In the genomic region with DNA sequence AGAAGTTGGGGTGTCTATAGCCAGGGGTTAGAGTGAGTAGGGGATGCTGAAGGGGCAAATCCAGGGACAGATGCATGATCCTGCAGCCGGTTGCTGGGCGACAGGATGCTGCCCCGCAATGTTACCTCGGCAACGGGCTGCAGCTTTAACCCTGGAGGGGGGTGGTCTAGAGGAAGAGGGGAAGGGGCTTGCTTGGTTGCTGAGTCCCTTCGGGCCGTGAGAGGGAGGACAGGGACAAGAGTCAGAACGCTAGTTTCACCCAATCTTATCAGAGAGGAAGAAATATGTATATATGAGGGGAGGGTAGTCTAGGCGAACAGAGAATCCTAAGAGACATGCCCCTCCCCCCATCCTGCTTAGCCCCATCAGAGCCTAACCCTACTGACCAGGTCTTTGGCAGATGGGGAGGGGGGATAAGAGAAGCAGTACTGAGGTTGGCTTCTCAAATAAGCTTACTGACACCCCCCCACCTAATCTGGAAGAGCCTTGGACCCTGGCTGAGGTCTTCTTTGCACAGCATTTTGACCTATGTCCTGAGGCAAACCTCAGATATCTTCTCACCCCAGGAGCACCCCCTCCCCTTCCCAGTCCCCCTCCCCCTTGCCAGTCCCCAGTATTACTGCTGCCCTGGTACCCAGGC, we compare ENCODE assay signal across 9 mouse cellular contexts. TPM values are rescaled to one million over a fixed set of nuclear protein-coding genes. Genes with fewer than 3 reads are reported as not detected.
DNase-seq lines count a peak whose midpoint lies in the region; ATAC-seq and TF ChIP-seq lines count a peak whose summit lies in the region.
"Had no signal": no experiment of that assay in that cellular context is flagged by ENCODE, and none has a peak within 500 bp of the region (broad histone marks: within the 10 kb centered on the region; RNA-seq: fewer than 3 reads in every experiment).

No protein-coding gene starts in this region.

- peaks cover 1% of the 10 kb centered on the region; the same call in 1 of the 2 replicates for H3K79me2 ChIP-seq in MEL (ENCODE audit: control insufficient read depth, insufficient read depth, low read length, poor library complexity)

- peaks cover 0 to 14% of the 10 kb centered on the region in 2 experiments; a peak in 2 of 4 replicates for H3K36me3 ChIP-seq in MEL (ENCODE audit: control insufficient read depth in 1 of 2, insufficient read depth in 2 of 2, low read length in 2 of 2)
- peaks cover 36% of the 10 kb centered on the region for H3K36me3 ChIP-seq in hindbrain, embryonic 10.5 days
- H3K36me3 ChIP-seq in midbrain, embryonic 10.5 days = peaks cover 34% of the 10 kb centered on the region

- peak overlapping the region in 1 of 2 experiments; percentile 55; a peak in 1 of 4 replicates for H3K4me3 ChIP-seq in MEL (ENCODE audit: control insufficient read depth in 1 of 2, insufficient read depth in 1 of 2, low read depth in 2 of 2, low read length in 2 of 2)
- H3K4me3 ChIP-seq in hindbrain, embryonic 10.5 days = peak overlapping the region; percentile 89
- peak overlapping the region; percentile 86 for H3K4me3 ChIP-seq in midbrain, embryonic 10.5 days

- TF ChIP-seq EP300 in MEL (IDR thresholded peaks at IDR 0.05; ENCODE audit: low read depth in 1 of 2, low read length in 2 of 2) = no peak

- DNase-seq in CD4-positive, CD25-positive, alpha-beta regulatory T cell, adult 2 months (ENCODE audit: low read depth, low spot score) = peak; percentile 26
- DNase-seq in MEL (ENCODE audit: low read depth, low spot score) = peak; percentile 34
- peak; percentile 71 for DNase-seq in hindbrain, embryonic 10.5 days (ENCODE audit: low spot score)
- peak; percentile 83 for DNase-seq in midbrain, embryonic 10.5 days (ENCODE audit: low spot score)
- no peak for DNase-seq in right cerebral cortex, postnatal 25 days
- DNase-seq: layer of hippocampus, adult 9-11 months had no signal

- no peak for TF ChIP-seq RAD21 in MEL (IDR thresholded peaks at IDR 0.05; ENCODE audit: low read depth, low read length)

- H3K4me1 ChIP-seq in MEL (ENCODE audit: control insufficient read depth in 1 of 2, insufficient read depth in 2 of 2, low read length in 2 of 2) = peaks cover 10 to 28% of the 10 kb centered on the region in 2 experiments
- H3K4me1 ChIP-seq in hindbrain, embryonic 10.5 days (replicated peaks) = peaks cover 64% of the 10 kb centered on the region
- peaks cover 74% of the 10 kb centered on the region for H3K4me1 ChIP-seq in midbrain, embryonic 10.5 days

- ATAC-seq in CD4-positive, CD25-positive, alpha-beta regulatory T cell, adult 4 months = no peak
- no peak for ATAC-seq in activated CD4-positive, CD25-positive, alpha-beta regulatory T cell, adult 4 months
- no peak for ATAC-seq in megakaryocyte, adult 5-6 weeks (ENCODE audit: poor library complexity, severe bottlenecking)

- no peak for TF ChIP-seq CTCF in MEL (IDR thresholded peaks at IDR 0.05 in 2 of 3, conservative IDR thresholded peaks at IDR 0.05 in 1 of 3; ENCODE audit: control insufficient read depth in 1 of 3, insufficient read depth in 1 of 3, low read depth in 2 of 3, low read length in 3 of 3, poor library complexity in 1 of 3, severe bottlenecking in 1 of 3)

- TF ChIP-seq POLR2A in MEL (IDR thresholded peaks at IDR 0.05; ENCODE audit: control insufficient read depth in 1 of 2, insufficient read depth in 1 of 2, low read depth in 1 of 2, low read length in 2 of 2, poor library complexity in 1 of 2) = no peak

- no peaks in the 10 kb centered on the region; a peak in 1 of 4 replicates for H3K27me3 ChIP-seq in MEL (ENCODE audit: control insufficient read depth in 1 of 2, insufficient read depth in 2 of 2, low read length in 2 of 2)
- peaks cover 46% of the 10 kb centered on the region for H3K27me3 ChIP-seq in hindbrain, embryonic 10.5 days (ENCODE audit: insufficient read depth, poor library complexity, severe bottlenecking)
- H3K27me3 ChIP-seq in midbrain, embryonic 10.5 days (ENCODE audit: low read depth, poor library complexity, severe bottlenecking) = peaks cover 44% of the 10 kb centered on the region

- WGBS in hindbrain, embryonic 10.5 days = 1% methylated on average over 9 of the region's 9 CpGs
- WGBS in midbrain, embryonic 10.5 days = 2% methylated on average over 9 of the region's 9 CpGs

- H3K9me3 ChIP-seq in MEL (replicated peaks; ENCODE audit: insufficient read depth, low read length) = no peaks in the 10 kb centered on the region
- H3K9me3 ChIP-seq in hindbrain, embryonic 10.5 days = no peaks in the 10 kb centered on the region
- no peaks in the 10 kb centered on the region for H3K9me3 ChIP-seq in midbrain, embryonic 10.5 days (replicated peaks)

- no peak overlapping the region for H3K27ac ChIP-seq in MEL (ENCODE audit: control insufficient read depth, low read depth, low read length)
- peak overlapping the region; percentile 95 for H3K27ac ChIP-seq in hindbrain, embryonic 10.5 days
- H3K27ac ChIP-seq in midbrain, embryonic 10.5 days (replicated peaks) = peak overlapping the region; percentile 93

- H3K9ac ChIP-seq in MEL (ENCODE audit: control insufficient read depth, low read depth, low read length, poor library complexity, severe bottlenecking) = peak overlapping the region; percentile 66

TF ChIP-seq in MEL, 35 proteins besides CTCF, POLR2A, EP300 and RAD21 (continues in another document):
- TF ChIP-seq USF1 (IDR thresholded peaks at IDR 0.05; ENCODE audit: low read depth, low read length) (no peak), BHLHE40 (IDR thresholded peaks at IDR 0.05; ENCODE audit: borderline replicate concordance, low read depth, low read length) (no peak), E2F4 (IDR thresholded peaks at IDR 0.05; ENCODE audit: borderline replicate concordance, low read depth, low read length) (no peak)

RNA-seq across cellular contexts. Expression of a gene that starts 2.1 kb away (rescaled TPM):
- polyA plus RNA-seq in CD4-positive, CD25-positive, alpha-beta regulatory T cell, adult 4 months (2017; shearing (Covaris generic)) = 1 to 10 TPM; 1.1 to 1.2 TPM
- 20.3 and 20.9 TPM in 2 replicates for total RNA-seq in MEL (2012; rRNA removed)
- polyA plus RNA-seq in MEL (2012; ENCODE audit: insufficient read depth in 1 of 2, insufficient read length in 2 of 2, low read depth in 1 of 2, low replicate concordance in 2 of 2, missing spikeins in 1 of 2) = 10 to 100 TPM; 29.8 to 43.3 TPM
- polyA plus RNA-seq in hindbrain, embryonic 10.5 days (2016; fragmentation: Nextera tagmentation; extraction: Ambion mirVana) = 5.8 and 9.1 TPM in 2 replicates
- polyA plus RNA-seq in midbrain, embryonic 10.5 days (2016; fragmentation: Nextera tagmentation; extraction: Ambion mirVana) = 6.1 and 8.6 TPM in 2 replicates
- under 1 TPM; 0.59 to 0.66 TPM for polyA plus RNA-seq in activated CD4-positive, CD25-positive, alpha-beta regulatory T cell, adult 4 months (2017; shearing (Covaris generic))
- 0.20 and 0.48 TPM in 2 replicates for total RNA-seq in megakaryocyte, adult 5-6 weeks (2015)
- total RNA-seq in megakaryocyte, adult 5-6 weeks (2017) = 0.16 and 0.88 TPM in 2 replicates

RNA-seq across cellular contexts. Expression of a gene that starts 2.9 kb away (rescaled TPM):
- polyA plus RNA-seq in CD4-positive, CD25-positive, alpha-beta regulatory T cell, adult 4 months (2017; shearing (Covaris generic)) = 100 to 1,000 TPM in 1 of 2 experiments, 10 to 100 TPM in 1; 93.2 to 114 TPM
- total RNA-seq in MEL (2012; rRNA removed) = 176 and 190 TPM in 2 replicates
- 100 to 1,000 TPM in 1 of 2 experiments, not detected in 1; 181 TPM for polyA plus RNA-seq in MEL (2012; ENCODE audit: insufficient read depth in 1 of 2, insufficient read length in 2 of 2, low read depth in 1 of 2, low replicate concordance in 2 of 2, missing spikeins in 1 of 2)
- polyA plus RNA-seq in hindbrain, embryonic 10.5 days (2016; fragmentation: Nextera tagmentation; extraction: Ambion mirVana) = 312 and 362 TPM in 2 replicates
- 345 and 346 TPM in 2 replicates for polyA plus RNA-seq in midbrain, embryonic 10.5 days (2016; fragmentation: Nextera tagmentation; extraction: Ambion mirVana)
- 100 to 1,000 TPM; 127 to 138 TPM for polyA plus RNA-seq in activated CD4-positive, CD25-positive, alpha-beta regulatory T cell, adult 4 months (2017; shearing (Covaris generic))
- total RNA-seq in megakaryocyte, adult 5-6 weeks (2015) = 217 and 226 TPM in 2 replicates
- total RNA-seq in megakaryocyte, adult 5-6 weeks (2017) = 117 and 158 TPM in 2 replicates

RNA-seq across cellular contexts. Expression of a gene that starts 10.7 kb away (rescaled TPM):
- 10 to 100 TPM; 22.4 to 33.5 TPM for polyA plus RNA-seq in CD4-positive, CD25-positive, alpha-beta regulatory T cell, adult 4 months (2017; shearing (Covaris generic))
- 3.8 and 4.6 TPM in 2 replicates for total RNA-seq in MEL (2012; rRNA removed)
- 10 to 100 TPM in 1 of 2 experiments, not detected in 1; 26.0 TPM for polyA plus RNA-seq in MEL (2012; ENCODE audit: insufficient read depth in 1 of 2, insufficient read length in 2 of 2, low read depth in 1 of 2, low replicate concordance in 2 of 2, missing spikeins in 1 of 2)
- 85.3 and 88.7 TPM in 2 replicates for polyA plus RNA-seq in hindbrain, embryonic 10.5 days (2016; fragmentation: Nextera tagmentation; extraction: Ambion mirVana)
- polyA plus RNA-seq in midbrain, embryonic 10.5 days (2016; fragmentation: Nextera tagmentation; extraction: Ambion mirVana) = 70.4 and 81.8 TPM in 2 replicates
- 10 to 100 TPM; 15.4 to 17.5 TPM for polyA plus RNA-seq in activated CD4-positive, CD25-positive, alpha-beta regulatory T cell, adult 4 months (2017; shearing (Covaris generic))
- total RNA-seq in megakaryocyte, adult 5-6 weeks (2015) = 19.8 and 23.7 TPM in 2 replicates
- total RNA-seq in megakaryocyte, adult 5-6 weeks (2017) = 10.8 and 18.1 TPM in 2 replicates

RNA-seq across cellular contexts. Expression of a gene that starts 13.5 kb away (rescaled TPM):
- polyA plus RNA-seq in CD4-positive, CD25-positive, alpha-beta regulatory T cell, adult 4 months (2017; shearing (Covaris generic)) = under 1 TPM in 1 of 2 experiments, not detected in 1; 0.42 TPM
- 0.19 TPM in 1 of 2 replicates, not detected in the other for total RNA-seq in MEL (2012; rRNA removed)
- polyA plus RNA-seq in MEL (2012; ENCODE audit: insufficient read depth in 1 of 2, insufficient read length in 2 of 2, low read depth in 1 of 2, low replicate concordance in 2 of 2, missing spikeins in 1 of 2) = under 1 TPM in 1 of 2 experiments, not detected in 1; 0.15 TPM
- 0.34 TPM in 1 of 2 replicates, not detected in the other for polyA plus RNA-seq in hindbrain, embryonic 10.5 days (2016; fragmentation: Nextera tagmentation; extraction: Ambion mirVana)
- polyA plus RNA-seq in midbrain, embryonic 10.5 days (2016; fragmentation: Nextera tagmentation; extraction: Ambion mirVana) = 0.12 and 0.19 TPM in 2 replicates
- not detected for polyA plus RNA-seq in activated CD4-positive, CD25-positive, alpha-beta regulatory T cell, adult 4 months (2017; shearing (Covaris generic))
- total RNA-seq in megakaryocyte, adult 5-6 weeks (2015) = not detected in 2 replicates
- not detected in 2 replicates for total RNA-seq in megakaryocyte, adult 5-6 weeks (2017)

RNA-seq across cellular contexts. Expression of a gene that starts 17.2 kb away (rescaled TPM):
- not detected for polyA plus RNA-seq in CD4-positive, CD25-positive, alpha-beta regulatory T cell, adult 4 months (2017; shearing (Covaris generic))
- total RNA-seq in MEL (2012; rRNA removed) = not detected in 2 replicates
- not detected for polyA plus RNA-seq in MEL (2012; ENCODE audit: insufficient read depth in 1 of 2, insufficient read length in 2 of 2, low read depth in 1 of 2, low replicate concordance in 2 of 2, missing spikeins in 1 of 2)
- not detected in 2 replicates for polyA plus RNA-seq in hindbrain, embryonic 10.5 days (2016; fragmentation: Nextera tagmentation; extraction: Ambion mirVana)
- not detected in 2 replicates for polyA plus RNA-seq in midbrain, embryonic 10.5 days (2016; fragmentation: Nextera tagmentation; extraction: Ambion mirVana)
- polyA plus RNA-seq in activated CD4-positive, CD25-positive, alpha-beta regulatory T cell, adult 4 months (2017; shearing (Covaris generic)) = not detected
- total RNA-seq in megakaryocyte, adult 5-6 weeks (2015) = not detected in 2 replicates
- total RNA-seq in megakaryocyte, adult 5-6 weeks (2017) = not detected in 2 replicates
